Mouse (Mus musculus): ENCODE measurements at regions not wholly inside any gene's neighbourhood (a gene's known extent, or its start where the extent isn't known, plus 50 kb on each side); places are given as distances from the start of the nearest gene placed in this dataset.

- TF ChIP-seq CTCF (IDR thresholded peaks at IDR 0.05; ENCODE audit: low read depth) (no peak), EP300 (IDR thresholded peaks at IDR 0.05; ENCODE audit: low read depth) (no peak)
Measured at GRCm38 (mm10) chr6:118259881-118260280, 62.4 kb upstream of the Ret start.

Data from liver, embryonic 14.5 days (tissue).